In genomic region chrX:48016906-48017601, GRCm38 (mm10) we compare ENCODE assay signal across 11 mouse cellular contexts. TPM values are rescaled to one million over a fixed set of nuclear protein-coding genes. Genes with fewer than 3 reads are reported as not detected.
DNase-seq lines count a peak whose midpoint lies in the region; ATAC-seq lines count a peak whose summit lies in the region.
"Had no signal": no experiment of that assay in that cellular context is flagged by ENCODE, and none has a peak within 500 bp of the region (broad histone marks: within the 10 kb centered on the region; RNA-seq: fewer than 3 reads in every experiment).

No protein-coding gene starts in this region.

- H3K4me1 ChIP-seq in embryonic facial prominence, embryonic 14.5 days (ENCODE audit: control insufficient read depth, insufficient read depth, low read length), result no peaks in the 10 kb centered on the region
- H3K4me1 ChIP-seq: heart, embryonic 13.5 days had no signal

- 0 out of 2 replicates have a peak, but pooled peaks cover 6% of the 10 kb centered on the region for H3K27me3 ChIP-seq in embryonic facial prominence, embryonic 14.5 days (replicated peaks; ENCODE audit: control insufficient read depth, insufficient read depth, low read length)

- intact Hi-C loops in left cerebral cortex, postnatal 25 days (cut with DNase I), result no loop called here
- intact Hi-C loops in gastrocnemius, postnatal 36 days (cut with DNase I), result no loop called here

- peak; percentile 79 for ATAC-seq in embryonic facial prominence, embryonic 14.5 days (ENCODE audit: low read depth)

- no peak overlapping the region for H3K4me2 ChIP-seq in embryonic facial prominence, embryonic 14.5 days (ENCODE audit: low read depth, low read length)
- H3K4me2 ChIP-seq: heart, embryonic 13.5 days had no signal

- peak; percentile 7 for DNase-seq in embryonic facial prominence, embryonic 14.5 days (ENCODE audit: low spot score)
- peak; percentile 45 to 69 for DNase-seq in frontal cortex, postnatal 36 days (ENCODE audit: low spot score in 2 of 2)
- peak; percentile 59 to 69 for DNase-seq in left cerebral cortex, postnatal 25 days (ENCODE audit: low spot score in 2 of 2)
- DNase-seq in right cerebral cortex, adult 18-20 months, result peak; percentile 53
- no peak for DNase-seq in spleen, adult 18-20 months
- DNase-seq in adrenal gland, postnatal 10 days, result no peak
- DNase-seq in heart, postnatal 4 days, result no peak
- DNase-seq in gastrocnemius, postnatal 36 days, result no peak
- DNase-seq: cerebellum, adult 18-20 months; lung, postnatal 14 days had no signal

- no peak overlapping the region for H3K9ac ChIP-seq in embryonic facial prominence, embryonic 14.5 days (ENCODE audit: low read depth, low read length)
- H3K9ac ChIP-seq: heart, embryonic 13.5 days had no signal

- no peaks in the 10 kb centered on the region for H3K36me3 ChIP-seq in embryonic facial prominence, embryonic 14.5 days (ENCODE audit: control insufficient read depth, insufficient read depth, low read length)
- H3K36me3 ChIP-seq: heart, embryonic 13.5 days had no signal

- no peak overlapping the region for H3K27ac ChIP-seq in embryonic facial prominence, embryonic 14.5 days (replicated peaks; ENCODE audit: low read depth, low read length)
- H3K27ac ChIP-seq: heart, embryonic 13.5 days had no signal

- no peaks in the 10 kb centered on the region for H3K9me3 ChIP-seq in embryonic facial prominence, embryonic 14.5 days (ENCODE audit: control insufficient read depth, low read length)
- H3K9me3 ChIP-seq: heart, embryonic 13.5 days had no signal

- 50% methylated on average over 7 of the region's 7 CpGs for WGBS in embryonic facial prominence, embryonic 14.5 days

- H3K4me3 ChIP-seq in embryonic facial prominence, embryonic 14.5 days (ENCODE audit: low read depth, low read length), result no peak overlapping the region
- H3K4me3 ChIP-seq: heart, embryonic 13.5 days had no signal

RNA-seq across cellular contexts. Expression of gene Apln, which starts 17.6 kb away (rescaled TPM):
- 10.6 and 11.4 TPM in 2 replicates for polyA plus RNA-seq in embryonic facial prominence, embryonic 14.5 days (2014; fragmentation: Nextera tagmentation; extraction: Ambion mirVana)
- total RNA-seq in left cerebral cortex, postnatal 25 days (2021), result 10 to 100 TPM; 20.1 to 29.9 TPM
- 10 to 100 TPM; 10.1 to 17.0 TPM for total RNA-seq in adrenal gland, postnatal 10 days (2021)
- total RNA-seq in heart, postnatal 4 days (2021), result 10 to 100 TPM; 41.9 to 43.9 TPM
- 1 to 10 TPM; 1.9 to 2.3 TPM for total RNA-seq in gastrocnemius, postnatal 36 days (2021)

Comparison
In these comparisons a context has a peak if more than half of its experiments do, and no peak if none do; other contexts are left out.
1. DNase-seq: peak in embryonic facial prominence, embryonic 14.5 days (single experiment), frontal cortex, postnatal 36 days (2 of 2), left cerebral cortex, postnatal 25 days (2 of 2) and right cerebral cortex, adult 18-20 months (single experiment); none in spleen, adult 18-20 months (0 of 2), adrenal gland, postnatal 10 days (single experiment), heart, postnatal 4 days (single experiment) and gastrocnemius, postnatal 36 days (0 of 2).